Mouse (Mus musculus): Measurements from ENCODE around the gene Rnf114.

Gene Rnf114

DNA sequence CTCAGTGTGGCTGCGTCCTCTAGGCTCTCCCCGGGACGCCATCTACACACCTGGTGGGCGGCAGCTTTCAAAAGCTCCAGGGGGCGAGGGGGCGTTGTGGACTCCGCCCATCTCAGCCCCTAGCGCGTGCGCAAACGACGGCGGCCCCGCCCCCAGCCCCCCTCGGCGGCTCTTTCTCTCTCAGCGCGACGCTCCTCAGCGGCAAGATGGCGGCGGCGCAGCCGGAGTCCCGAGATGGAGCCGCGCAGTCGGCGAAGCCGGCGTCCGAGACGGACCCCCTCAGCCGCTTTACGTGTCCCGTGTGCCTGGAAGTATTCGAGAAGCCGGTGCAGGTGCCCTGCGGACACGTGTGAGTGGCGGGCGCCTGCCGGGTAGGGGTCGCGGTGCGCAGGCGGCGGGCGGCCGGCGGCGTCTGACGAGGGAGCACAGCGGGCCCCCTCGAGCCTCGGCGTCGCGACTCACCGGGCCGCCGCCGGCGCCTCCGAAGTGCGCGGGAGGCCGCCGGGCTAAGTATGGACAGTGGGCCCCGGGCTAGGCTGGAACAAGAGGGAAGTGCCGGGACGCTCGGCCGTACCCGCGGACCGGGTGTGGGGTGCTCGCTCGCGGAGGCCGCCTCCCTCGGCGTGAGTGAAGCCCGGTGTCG, 10.9 kb downstream of the Rnf114 start:
- in situ Hi-C loops (cut with MboI, MseI): loop anchor here in 1 of 2 experiments (25.0 kb wide), 1 partner anchor 1541 kb away; no protein-coding TSS in a partner anchor

DNA sequence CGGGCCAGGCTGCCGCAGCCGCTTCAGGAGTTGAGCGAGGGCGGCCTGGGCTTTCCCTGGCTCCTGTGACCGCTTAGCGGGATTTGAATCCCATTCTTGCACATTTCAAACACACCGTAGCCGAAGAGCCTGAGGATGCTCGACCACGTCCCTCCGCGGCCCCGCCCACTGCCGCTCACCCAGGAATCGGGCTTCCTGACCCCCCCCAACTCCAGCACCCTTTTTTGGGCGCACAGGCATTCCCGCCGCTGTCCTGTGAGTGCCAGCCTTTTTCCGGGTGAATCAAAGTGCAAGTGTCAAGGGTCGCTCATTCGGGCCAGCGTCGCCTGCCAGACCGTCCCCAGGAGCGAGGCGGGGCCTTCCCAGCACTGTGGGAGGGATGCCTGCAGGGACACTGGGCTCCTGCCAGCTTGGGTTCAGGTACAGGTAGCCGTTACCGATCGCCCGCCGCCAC, 11.5 kb downstream of the Rnf114 start:
- in situ Hi-C loops (cut with MboI, MseI): loop anchor here in 1 of 2 experiments (25.0 kb wide), 1 partner anchor 1542 kb away; no protein-coding TSS in a partner anchor

DNA sequence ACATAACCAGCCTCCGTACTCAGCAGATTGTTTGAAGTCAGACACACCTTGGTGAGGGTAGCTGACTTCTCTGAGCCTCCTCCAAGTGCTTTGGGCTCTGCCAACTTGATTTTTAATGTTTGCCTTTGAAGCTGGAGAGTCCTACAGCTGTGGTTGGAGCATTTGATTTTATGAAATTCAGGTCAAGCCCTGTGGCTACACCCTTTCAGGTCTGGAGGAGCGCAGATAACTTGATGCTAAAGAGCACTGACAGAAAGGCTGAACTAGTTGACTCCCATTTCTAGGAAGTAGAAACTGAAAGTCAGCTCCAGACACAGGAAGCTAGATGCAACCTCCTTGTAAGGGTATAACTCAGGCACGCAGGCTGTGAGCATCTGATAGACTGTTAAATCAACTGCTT, 12.7 kb downstream of the Rnf114 start:
- in situ Hi-C loops (cut with MboI, MseI): loop anchor here in 1 of 2 experiments (5.0 to 25.0 kb wide), 2 partner anchors 83 to 1543 kb away; partner anchors contain the start of gene Slc9a8

- in situ Hi-C loops (cut with MboI, MseI): loop anchor here in 1 of 2 experiments (5.0 to 25.0 kb wide), 2 partner anchors 84 to 1544 kb away; partner anchors contain the start of gene Slc9a8
These were observed 14.3 kb downstream of the Rnf114 start for GRCm38 (mm10) chr2:167506546-167507260.

DNA sequence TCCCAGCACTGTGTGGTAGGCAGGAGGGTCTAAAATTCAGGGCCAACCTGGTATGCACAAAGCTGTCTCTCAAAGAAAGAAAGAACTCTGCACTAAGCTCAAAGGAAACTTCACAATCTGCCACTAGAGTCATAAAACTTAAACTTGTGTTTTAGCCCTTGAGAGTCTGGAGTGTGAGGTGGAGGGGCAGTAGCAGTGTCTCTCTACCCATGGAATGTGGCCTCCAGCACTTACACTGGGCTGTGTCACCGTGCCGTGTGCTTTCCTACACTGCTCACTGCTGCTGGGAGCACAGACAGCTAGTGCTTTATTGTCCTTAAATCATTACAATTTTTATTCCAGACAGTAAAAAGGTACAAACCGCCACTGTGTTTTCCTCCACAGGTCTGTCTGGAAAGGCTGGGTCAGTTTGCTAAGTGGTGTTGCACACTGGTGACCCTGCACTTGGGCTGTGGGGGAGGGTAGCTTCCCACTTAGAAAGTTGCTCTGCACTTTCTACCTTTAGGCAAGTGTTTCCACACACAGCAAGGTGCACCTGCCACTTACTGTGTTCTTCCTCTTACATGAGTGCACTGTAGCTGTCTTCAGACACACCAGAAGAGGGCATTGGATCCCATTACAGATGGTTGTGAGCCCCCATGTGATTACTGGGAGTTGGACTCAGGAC, 15.4 kb downstream of the Rnf114 start:
- in situ Hi-C loops (cut with MboI, MseI): loop anchor here in 1 of 2 experiments (5.0 to 25.0 kb wide), 2 partner anchors 86 to 1546 kb away; partner anchors contain the start of gene Slc9a8

DNA sequence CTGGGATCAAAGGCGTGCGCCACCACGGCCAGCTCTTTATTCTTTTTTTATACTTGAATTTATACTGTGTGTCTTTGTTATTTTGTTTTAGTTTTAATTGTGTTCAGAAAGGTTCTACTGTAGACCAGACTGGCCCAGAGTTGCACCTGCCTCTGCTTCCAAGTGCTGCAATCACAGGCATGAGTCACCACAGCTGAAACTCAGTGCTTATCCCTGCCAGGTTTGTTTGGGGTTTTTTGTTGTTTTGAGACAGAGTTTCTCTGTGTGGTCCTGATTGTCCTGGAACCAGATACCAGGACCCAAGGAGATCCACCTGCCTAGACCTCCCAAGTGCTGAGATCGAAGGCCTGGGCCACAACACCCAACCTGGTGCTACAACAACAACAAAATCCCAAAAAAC, 16.1 kb downstream of the Rnf114 start:
- in situ Hi-C loops (cut with MboI, MseI): loop anchor here in 1 of 2 experiments (5.0 to 25.0 kb wide), 2 partner anchors 86 to 1546 kb away; partner anchors contain the start of gene Slc9a8

- in situ Hi-C loops (cut with MboI, MseI): loop anchor here in 1 of 2 experiments (25.0 kb wide), 1 partner anchor 1548 kb away; no protein-coding TSS in a partner anchor
These were observed 18.0 kb downstream of the Rnf114 start for GRCm38 (mm10) chr2:167510485-167510884.

GRCm38 (mm10) chr2:167512365-167512764, 19.9 kb downstream of the Rnf114 start:
- in situ Hi-C loops (cut with MboI, MseI): loop anchor here in 1 of 2 experiments (25.0 kb wide), 1 partner anchor 1550 kb away; no protein-coding TSS in a partner anchor

- in situ Hi-C loops (cut with MboI, MseI): loop anchor here in 1 of 2 experiments (25.0 kb wide), 1 partner anchor 1551 kb away; no protein-coding TSS in a partner anchor
These were observed 20.5 kb downstream of the Rnf114 start for GRCm38 (mm10) chr2:167512970-167513369.

- in situ Hi-C loops (cut with MboI, MseI): loop anchor here in 1 of 2 experiments (25.0 kb wide), 1 partner anchor 1552 kb away; no protein-coding TSS in a partner anchor
These were observed 22.2 kb downstream of the Rnf114 start for GRCm38 (mm10) chr2:167514641-167515040.

GRCm38 (mm10) chr2:167515688-167516087, 23.2 kb downstream of the Rnf114 start:
- in situ Hi-C loops (cut with MboI, MseI): loop anchor here in 1 of 2 experiments (25.0 kb wide), 1 partner anchor 1553 kb away; no protein-coding TSS in a partner anchor

GRCm38 (mm10) chr2:167519606-167520252, 27.3 kb downstream of the Rnf114 start:
- in situ Hi-C loops (cut with MboI, MseI): loop anchor here in 1 of 2 experiments (25.0 kb wide), 1 partner anchor 1557 kb away; no protein-coding TSS in a partner anchor

GRCm38 (mm10) chr2:167528278-167528677, 35.8 kb downstream of the Rnf114 start:
- in situ Hi-C loops (cut with MboI, MseI): no loop called here

GRCm38 (mm10) chr2:167529935-167530513, 37.6 kb downstream of the Rnf114 start:
- in situ Hi-C loops (cut with MboI, MseI): loop anchor here (5.0 to 10.0 kb wide), 5 partner anchors 67 to 442 kb away; no protein-coding TSS in a partner anchor

GRCm38 (mm10) chr2:167530536-167530935, 38.1 kb downstream of the Rnf114 start:
- in situ Hi-C loops (cut with MboI, MseI): loop anchor here (5.0 to 10.0 kb wide), 5 partner anchors 67 to 442 kb away; no protein-coding TSS in a partner anchor

- in situ Hi-C loops (cut with MboI, MseI): loop anchor here (5.0 to 10.0 kb wide), 5 partner anchors 65 to 440 kb away; no protein-coding TSS in a partner anchor
These were observed 39.7 kb downstream of the Rnf114 start for GRCm38 (mm10) chr2:167532131-167532530.

DNA sequence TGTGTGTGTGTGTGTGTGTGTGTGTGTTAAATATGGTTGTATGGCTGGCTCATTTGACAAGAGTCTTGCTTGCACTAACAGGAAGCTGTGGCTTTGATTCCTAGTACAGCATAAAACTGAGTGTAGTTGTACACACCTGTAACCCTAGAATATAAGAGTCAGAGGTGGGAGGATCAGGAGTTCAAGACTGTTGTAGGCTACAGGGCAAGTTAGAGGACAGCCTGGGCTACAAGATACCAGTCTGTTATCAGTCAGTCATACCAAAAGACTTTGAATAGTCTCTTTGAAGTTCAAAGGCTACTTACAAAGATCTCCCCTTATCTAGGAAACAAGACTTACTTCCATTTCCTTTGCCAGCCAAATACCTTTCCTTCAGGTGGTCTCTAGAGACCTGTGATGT, 41.4 kb downstream of the Rnf114 start:
- in situ Hi-C loops (cut with MboI, MseI): loop anchor here (5.0 to 10.0 kb wide), 5 partner anchors 63 to 438 kb away; no protein-coding TSS in a partner anchor

DNA sequence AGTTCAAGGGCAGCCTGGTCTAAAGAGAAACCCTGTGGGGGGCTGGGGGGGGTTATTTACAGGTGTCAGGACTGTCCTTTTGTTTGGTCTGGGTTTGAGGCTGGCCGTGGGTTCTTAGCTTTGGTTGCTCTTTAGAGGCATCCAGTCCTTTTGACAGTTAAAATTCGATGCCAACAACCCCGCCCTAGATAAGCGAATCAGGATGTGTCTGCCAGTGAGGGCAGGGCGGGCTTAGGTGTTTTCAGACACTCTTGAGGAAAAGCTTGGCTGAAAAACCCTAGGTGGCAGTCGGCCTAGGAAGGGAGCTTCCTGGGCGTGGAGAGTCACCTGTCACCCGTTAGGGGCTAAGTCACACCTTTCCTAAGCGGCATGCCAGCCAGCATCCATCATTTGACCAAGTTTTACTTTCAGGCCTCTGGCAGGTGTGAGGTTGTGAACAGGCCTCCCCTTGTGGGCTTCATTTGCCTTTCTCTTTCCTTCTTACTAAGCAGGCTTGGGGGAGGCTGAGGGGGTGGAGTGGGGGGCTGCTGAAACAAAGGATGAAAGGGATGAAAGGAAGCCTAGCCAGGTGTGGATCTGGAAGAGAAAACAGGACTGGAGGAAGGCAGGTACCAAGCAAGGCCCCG, 44.0 kb downstream of the Rnf114 start:
- in situ Hi-C loops (cut with MboI, MseI): loop anchor here (5.0 to 10.0 kb wide), 2 partner anchors 351 to 358 kb away; no protein-coding TSS in a partner anchor

All from T-helper 17 cell (primary cell).